Mouse (Mus musculus): ENCODE measurements around the gene Kazn.

Gene Kazn

GRCm38 (mm10) chr4:142076883-142077282, 162.3 kb downstream of the Kazn start:
- in situ Hi-C loops (cut with MboI), result no loop called here

GRCm38 (mm10) chr4:142075931-142076330, 163.3 kb downstream of the Kazn start:
- in situ Hi-C loops (cut with MboI), result no loop called here

DNA sequence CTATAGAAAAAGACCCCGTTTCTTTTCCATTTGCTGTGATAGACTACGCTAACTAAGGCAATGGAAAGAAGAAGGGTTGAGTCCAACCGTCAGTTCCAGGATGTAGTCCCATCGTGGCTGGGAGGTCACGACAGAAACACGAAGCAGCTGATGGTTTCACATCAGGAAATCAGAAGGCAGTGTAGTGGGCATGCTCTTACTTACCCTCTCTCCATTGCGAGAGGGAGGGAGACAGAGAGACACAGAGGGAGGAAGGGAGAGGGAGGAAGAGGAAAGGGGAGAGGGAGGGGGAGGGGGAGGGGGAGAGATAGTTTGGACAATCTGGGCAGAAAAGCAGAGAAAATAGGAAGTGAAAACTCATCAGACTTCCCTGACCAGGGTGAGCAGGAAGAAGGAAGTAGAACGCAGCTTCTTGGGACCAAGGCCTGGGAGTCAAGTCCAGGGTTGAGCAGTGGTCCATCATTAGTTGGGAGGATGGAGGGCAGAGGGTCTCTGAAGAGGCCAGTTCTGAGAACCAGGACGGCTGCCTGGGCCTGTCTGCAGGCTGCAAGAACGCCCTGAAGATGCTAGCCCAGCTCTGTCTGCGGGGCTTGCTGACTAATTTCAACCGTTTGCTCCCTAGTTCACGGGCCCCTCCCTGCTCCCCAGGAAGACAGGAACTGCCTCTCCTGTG, 165.0 kb downstream of the Kazn start:
- in situ Hi-C loops (cut with MboI), result no loop called here

DNA sequence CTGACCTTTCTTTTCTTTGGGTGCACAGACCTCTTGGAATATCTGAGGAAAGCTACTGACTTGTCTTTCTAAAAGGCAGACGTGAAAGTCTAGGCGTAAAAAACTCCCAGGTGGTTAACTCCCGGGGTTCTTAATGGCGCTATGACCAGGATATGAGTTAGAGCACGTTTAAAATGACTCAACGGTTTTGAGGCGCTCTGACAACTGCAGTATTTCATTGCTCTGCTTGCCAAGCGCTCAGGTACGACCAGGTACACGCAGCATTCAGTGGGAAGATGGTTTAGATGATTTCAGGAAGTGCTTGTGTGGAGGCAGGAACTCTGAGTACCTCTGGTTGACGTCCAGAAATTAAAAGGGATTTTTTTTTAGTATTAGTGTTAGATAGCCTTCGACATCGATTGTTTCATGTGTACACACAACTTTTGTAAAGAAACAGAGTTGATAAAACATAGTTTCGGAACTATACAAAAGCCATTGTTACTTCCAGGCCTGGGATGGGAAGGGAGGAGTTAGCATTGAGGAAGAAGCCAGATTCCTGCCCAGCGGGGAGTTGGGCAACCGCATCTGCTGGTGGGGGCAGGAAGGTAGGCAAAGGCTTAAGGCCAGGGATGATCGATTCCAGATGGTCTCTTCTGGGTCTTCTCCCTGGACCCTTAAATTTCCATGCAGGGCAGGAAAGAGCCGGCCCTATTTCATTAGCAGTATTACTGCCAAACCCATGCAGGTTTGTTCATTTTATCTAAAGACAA, 167.8 kb downstream of the Kazn start:
- in situ Hi-C loops (cut with MboI), result no loop called here

DNA sequence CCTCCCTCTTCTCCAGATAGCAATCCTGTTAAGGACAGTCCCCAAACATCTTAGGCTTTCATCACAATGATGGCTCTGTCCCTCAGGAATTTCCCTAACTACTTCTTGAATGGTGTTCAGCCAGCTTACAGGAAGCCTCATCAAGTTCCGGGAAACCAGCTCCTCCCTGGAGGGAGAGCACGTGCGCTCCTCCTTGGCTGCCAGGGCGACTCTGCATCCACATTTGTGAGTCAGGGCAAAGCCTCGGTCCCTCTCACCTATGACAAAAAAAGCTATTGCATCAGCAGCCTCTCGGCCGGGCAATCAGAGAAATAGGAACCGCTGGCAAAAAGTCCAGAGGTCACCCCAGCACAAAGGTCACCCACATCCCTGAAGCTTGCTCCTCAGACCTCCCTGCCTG, 168.4 kb downstream of the Kazn start:
- in situ Hi-C loops (cut with MboI), result no loop called here

- in situ Hi-C loops (cut with MboI), result no loop called here
Measured at GRCm38 (mm10) chr4:142068899-142069812, 170.0 kb downstream of the Kazn start.

DNA sequence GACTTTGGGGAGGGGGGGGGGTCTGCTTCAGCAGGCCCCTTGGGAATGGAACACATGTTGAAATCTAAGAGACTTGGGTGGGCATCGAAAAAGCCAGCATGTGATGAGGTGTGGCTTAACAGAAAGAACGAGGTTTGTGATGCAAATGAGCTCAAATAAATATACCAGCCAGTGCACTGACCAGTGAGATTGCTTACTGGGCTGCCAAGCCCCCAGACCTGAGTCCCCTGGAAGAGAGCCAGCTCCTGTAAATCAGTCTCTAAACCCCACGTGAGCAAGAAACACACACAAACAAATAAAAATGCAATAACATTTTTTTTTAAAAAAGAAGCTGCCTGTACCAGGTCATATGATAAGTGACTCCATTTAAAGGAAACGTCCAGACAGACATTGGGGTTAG, 172.6 kb downstream of the Kazn start:
- in situ Hi-C loops (cut with MboI), result no loop called here

GRCm38 (mm10) chr4:142065835-142066234, 173.4 kb downstream of the Kazn start:
- in situ Hi-C loops (cut with MboI), result no loop called here

DNA sequence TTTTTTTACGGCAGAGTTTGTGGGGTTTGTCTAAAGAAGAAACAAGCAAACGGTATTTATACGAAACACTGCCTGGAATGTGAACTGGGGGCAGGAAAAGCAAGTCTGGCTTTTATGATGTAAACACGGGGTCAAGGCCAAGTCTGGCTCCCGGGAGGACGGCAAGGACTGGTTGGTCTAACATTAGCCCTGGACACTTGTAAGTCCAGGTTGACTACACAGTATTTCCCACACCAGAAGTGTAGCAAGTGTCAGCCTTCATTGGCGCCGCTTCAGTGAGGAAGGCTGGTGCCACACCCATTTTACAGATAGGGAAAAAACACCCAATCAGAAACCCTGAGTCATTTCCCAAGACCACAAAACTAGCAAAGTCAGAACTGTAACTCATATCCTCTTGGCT, 173.9 kb downstream of the Kazn start:
- in situ Hi-C loops (cut with MboI), result no loop called here

- in situ Hi-C loops (cut with MboI), result no loop called here
Measured at GRCm38 (mm10) chr4:142064582-142065228, 174.5 kb downstream of the Kazn start.

DNA sequence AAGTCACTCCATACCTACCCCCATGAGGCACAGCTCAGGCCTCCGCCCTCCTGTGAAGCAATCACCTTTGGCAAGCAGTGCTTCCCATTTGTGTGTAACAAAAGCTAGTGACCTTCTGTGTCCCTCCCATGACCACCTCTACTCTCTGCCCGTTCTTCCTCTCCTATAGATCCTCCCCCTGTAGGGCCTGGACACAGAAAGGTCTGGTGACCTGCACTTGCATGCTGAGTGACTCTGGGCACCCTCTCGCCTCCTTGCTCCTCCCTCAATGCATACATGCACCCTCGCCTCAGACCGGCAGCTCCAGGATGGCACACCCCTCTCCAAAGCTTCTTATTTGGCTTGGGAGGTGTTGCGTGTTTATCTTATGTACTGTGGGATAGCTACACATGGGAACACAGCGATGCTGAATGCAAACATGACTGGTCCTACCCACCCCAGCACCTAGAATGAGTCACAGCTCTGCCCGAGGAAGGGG, 176.1 kb downstream of the Kazn start:
- in situ Hi-C loops (cut with MboI), result no loop called here

GRCm38 (mm10) chr4:142061485-142062240, 177.5 kb downstream of the Kazn start:
- in situ Hi-C loops (cut with MboI), result no loop called here

DNA sequence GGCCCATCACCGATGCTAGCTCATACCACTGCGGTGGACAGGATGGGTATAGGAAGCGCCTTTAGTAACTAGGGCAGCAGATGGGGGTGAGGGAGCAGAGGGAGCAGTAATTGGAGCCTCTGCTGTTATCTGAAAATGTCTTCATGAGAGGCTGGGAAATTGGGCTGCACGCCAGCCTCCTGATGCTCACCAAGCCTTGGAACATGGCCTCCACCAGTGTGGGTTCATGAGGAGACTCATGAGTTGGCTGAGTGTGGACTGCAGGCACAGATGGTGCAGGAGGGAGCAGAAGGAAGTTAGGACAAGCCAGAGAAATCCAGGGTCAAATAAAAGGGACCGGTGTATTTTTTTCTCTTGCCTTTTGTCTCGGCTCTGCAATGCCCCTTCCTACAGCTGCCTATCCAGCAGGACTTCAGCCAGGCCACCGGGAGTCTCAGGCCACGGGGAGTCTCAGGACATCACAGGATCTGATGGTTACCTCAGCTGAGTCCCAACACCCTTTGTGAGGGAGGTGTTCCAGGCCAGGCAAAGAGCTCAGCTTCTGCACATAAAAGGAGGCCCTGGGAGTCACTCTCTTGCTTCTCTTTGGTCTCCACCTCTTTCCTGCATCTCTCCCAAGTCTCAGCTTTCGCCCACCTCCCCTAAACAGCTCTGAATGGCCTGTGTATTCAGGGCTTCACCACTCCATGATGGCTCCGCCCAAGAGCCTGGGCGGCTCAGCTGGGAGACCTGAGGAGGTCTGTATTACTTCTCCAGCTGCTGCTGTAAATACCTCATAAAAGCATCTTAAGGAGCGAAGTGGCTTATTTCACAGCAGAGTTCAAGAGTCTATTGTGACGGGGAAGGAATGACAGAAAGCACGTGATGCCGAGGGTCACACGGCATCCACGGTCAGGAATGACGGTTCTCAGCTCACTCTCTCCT, 178.5 kb downstream of the Kazn start:
- in situ Hi-C loops (cut with MboI), result no loop called here

- in situ Hi-C loops (cut with MboI), result no loop called here
Measured at GRCm38 (mm10) chr4:142059841-142060193, 179.4 kb downstream of the Kazn start.

- in situ Hi-C loops (cut with MboI), result no loop called here
Measured at GRCm38 (mm10) chr4:142059113-142059840, 179.9 kb downstream of the Kazn start.

DNA sequence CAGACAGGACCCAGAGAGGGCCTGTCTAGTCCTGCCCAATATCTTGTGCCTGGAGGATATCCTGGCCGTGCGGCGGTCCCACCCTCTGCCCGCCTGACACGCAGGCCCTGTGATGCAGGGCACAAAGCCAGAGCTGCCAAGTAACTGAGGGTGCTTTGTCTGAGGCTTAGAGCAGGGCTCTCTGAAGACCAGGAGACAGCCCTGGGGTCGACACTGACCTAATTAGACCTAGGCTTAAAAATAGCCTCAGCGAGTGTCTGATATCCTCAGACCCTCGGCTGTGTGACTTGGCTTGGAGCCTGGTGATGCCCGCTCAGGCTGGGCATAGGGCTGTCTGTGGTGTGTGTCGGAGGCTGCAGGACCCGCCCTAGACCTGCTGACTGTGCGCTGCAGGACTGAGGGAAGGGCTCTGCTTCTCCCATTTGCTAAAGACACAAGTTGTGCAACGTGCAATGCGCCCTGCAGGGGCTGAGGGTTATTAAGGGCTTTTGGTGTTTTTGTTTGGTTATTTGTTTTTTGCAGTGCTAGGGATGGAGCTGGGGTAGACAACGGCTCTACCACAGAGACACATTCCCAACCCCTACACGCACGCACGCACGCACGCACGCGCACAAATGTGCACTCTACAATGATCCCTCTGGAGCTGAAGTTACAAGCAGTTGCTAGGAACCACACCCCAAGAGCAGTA, 181.5 kb downstream of the Kazn start:
- in situ Hi-C loops (cut with MboI), result no loop called here

DNA sequence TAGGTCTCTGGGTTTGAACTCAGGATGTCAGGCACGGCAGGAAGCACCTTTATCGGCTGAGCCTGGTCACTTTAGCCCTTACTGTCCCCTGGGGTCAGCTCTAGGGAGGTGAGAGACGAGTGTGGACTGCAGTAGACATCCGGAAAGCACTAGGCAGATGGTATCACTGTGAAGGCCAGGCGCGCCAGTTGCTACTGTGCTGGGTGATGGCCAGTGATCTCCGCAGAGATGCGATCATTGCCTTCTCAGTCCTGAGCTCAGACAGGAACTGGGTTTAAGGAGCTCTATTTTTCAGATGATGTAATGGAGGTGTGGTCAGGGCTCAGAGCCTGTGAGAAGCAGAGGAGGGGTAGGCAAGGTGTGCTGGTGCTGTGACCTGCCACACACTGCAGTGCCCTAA, 183.6 kb downstream of the Kazn start:
- in situ Hi-C loops (cut with MboI), result no loop called here

DNA sequence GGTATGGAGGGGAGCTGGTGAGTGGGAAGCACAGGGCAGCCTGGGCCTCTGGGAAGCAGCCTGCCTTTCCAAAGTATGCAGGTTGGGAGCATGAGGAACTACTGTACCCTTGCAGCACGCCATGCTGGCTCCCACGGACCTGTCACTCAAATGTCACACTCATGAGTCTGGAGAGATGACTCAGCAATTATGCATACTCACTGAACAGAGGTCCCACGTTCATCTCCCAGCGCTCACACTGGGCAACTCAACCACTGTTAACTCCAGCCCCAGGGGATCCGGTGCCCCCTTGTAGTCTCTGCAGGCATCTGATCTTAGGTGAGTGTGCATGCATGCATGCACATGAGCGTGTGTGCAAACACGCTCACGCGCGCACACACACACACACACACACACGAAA, 184.6 kb downstream of the Kazn start:
- in situ Hi-C loops (cut with MboI), result no loop called here
